Mouse (Mus musculus) limb, embryonic 14.5 days (tissue): ENCODE measurements at regions not wholly inside any gene's neighbourhood (a gene's known extent, or its start where the extent isn't known, plus 50 kb on each side); places are given as distances from the start of the nearest gene placed in this dataset.

Experiments
- ATAC-seq: fragments of 200-750 bp; cut with Nextera tagmentation; 2 replicates; pipeline ENCODE4 v1.8.0; 2017; ENCODE audit warnings: low read depth, moderate number of reproducible peaks, moderate TSS enrichment; ENCODE audit not compliant: low FRiP score
- DNase-seq: peaks from one replicate; pipeline ENCODE4 v3.0.0-alpha.2; 2015; ENCODE audit warnings: low spot score
- H3K27ac ChIP-seq: fragments of 300-500 bp; sonication (generic); replicated peaks from 2 replicates; pipeline ENCODE4 v1.5.1; 2014; ENCODE audit warnings: low read depth, mild to moderate bottlenecking, low read length, moderate library complexity, mixed read lengths
- H3K27me3 ChIP-seq: fragments of 300-500 bp; sonication (generic); 2 replicates; pipeline ENCODE4 v1.6.1; 2014; ENCODE audit warnings: low read length, mixed read lengths; ENCODE audit not compliant: control insufficient read depth, insufficient read depth
- H3K36me3 ChIP-seq: fragments of 300-500 bp; sonication (generic); 2 replicates; pipeline ENCODE4 v1.6.1; 2014; ENCODE audit warnings: mild to moderate bottlenecking, low read length, moderate library complexity, mixed read lengths; ENCODE audit not compliant: control insufficient read depth, insufficient read depth
- H3K4me1 ChIP-seq: fragments of 300-500 bp; sonication (generic); 2 replicates; pipeline ENCODE4 v1.6.1; 2014; ENCODE audit warnings: antibody characterized with exemption, low read length, mixed read lengths; ENCODE audit not compliant: control insufficient read depth, insufficient read depth
- H3K4me2 ChIP-seq: fragments of 300-500 bp; sonication (generic); replicated peaks from 2 replicates; pipeline ENCODE4 v1.6.1; 2014; ENCODE audit warnings: low read depth, mild to moderate bottlenecking, low read length, moderate library complexity; ENCODE audit not compliant: severe bottlenecking
- H3K4me3 ChIP-seq: fragments of 300-500 bp; sonication (generic); replicated peaks from 2 replicates; pipeline ENCODE4 v1.5.1; 2014; ENCODE audit warnings: low read length
- H3K9ac ChIP-seq: fragments of 300-500 bp; sonication (generic); 2 replicates; pipeline ENCODE4 v1.6.1; 2014; ENCODE audit warnings: mild to moderate bottlenecking, low read depth, low read length, moderate library complexity; ENCODE audit not compliant: severe bottlenecking
- H3K9me3 ChIP-seq: fragments of 300-500 bp; sonication (generic); 2 replicates; pipeline ENCODE4 v1.6.1; 2016; ENCODE audit warnings: low read length; ENCODE audit not compliant: control insufficient read depth
- POLR2A ChIP-seq: fragments of 200-500 bp; IDR thresholded peaks from 2 replicates; pipeline ENCODE4 v1.8.0; 2012; ENCODE audit warnings: inconsistent platforms, mild to moderate bottlenecking, moderate library complexity, borderline replicate concordance; ENCODE audit not compliant: insufficient read depth, insufficient read length; ENCODE audit errors: extremely low read depth
- WGBS: fragments of 180-500 bp; shearing (Covaris S2); extraction: QIAGEN DNeasy Blood & Tissue Kit; methylation state at CpG from one replicate; pipeline ENCODE4 v1.1.7; 2014; 5-methylcytosine and 5-hydroxymethylcytosine counted together

DNA sequence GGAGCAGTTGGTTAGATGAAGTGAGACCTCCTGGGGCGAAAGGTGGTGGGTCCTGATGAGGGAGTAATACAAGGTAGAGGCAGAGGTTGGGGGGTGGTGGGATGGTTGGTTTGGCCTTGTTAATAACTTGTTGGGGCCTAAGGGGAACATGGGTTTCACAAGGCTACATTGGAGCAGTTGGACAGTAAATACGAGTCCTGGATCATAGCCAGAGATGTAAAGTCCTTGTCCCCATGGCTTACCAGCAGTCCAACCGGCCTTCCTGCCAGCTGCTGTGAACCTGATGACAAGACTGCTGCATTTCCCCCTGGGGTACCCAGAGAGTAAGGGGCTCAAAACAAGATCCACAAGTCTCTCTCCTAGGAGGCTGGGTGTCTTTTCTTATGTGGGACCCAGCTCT, 52.0 kb upstream of the Fzd7 start:
- H3K4me2 ChIP-seq = no peak overlapping the region
- no peak overlapping the region for H3K27ac ChIP-seq
- ATAC-seq (no peak), DNase-seq (no peak)
- H3K27me3 ChIP-seq = no peaks in the 10 kb centered on the region
- H3K9ac ChIP-seq = no peak overlapping the region
- TF ChIP-seq POLR2A = no peak
- no peak overlapping the region for H3K4me3 ChIP-seq
- H3K9me3 ChIP-seq = no peaks in the 10 kb centered on the region
- H3K4me1 ChIP-seq = no peaks in the 10 kb centered on the region
- 70% methylated on average over 3 of the region's 3 CpGs for WGBS
- no peaks in the 10 kb centered on the region for H3K36me3 ChIP-seq

DNA sequence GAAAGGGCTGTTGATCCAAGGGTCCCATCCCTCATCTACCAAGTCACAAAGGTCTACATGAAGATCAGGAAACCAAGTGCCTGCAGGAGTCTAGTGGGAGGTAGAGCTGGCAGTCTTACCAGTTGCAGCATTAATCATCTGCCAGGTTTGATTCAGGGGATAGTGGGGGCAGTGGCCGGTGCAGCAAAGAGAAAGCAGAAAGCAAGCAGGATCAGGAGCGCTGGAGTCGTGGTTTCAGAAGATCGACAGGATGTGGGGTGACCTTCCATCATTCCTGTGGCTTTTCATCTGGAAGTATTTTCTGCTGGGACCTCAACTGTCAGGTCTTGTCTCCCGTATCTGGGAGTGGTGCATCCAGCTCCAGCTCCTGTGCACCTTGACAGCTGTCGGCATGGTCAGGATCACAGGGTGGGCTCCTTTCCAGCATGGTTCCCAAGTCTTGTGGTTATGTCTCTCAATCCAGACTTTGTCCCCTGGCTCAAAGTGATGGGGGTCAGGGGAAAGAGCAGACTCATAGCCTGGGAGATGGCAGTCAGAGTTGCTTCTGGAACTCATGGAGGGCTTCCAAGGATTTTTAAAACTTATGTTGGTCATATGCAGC, 51.2 kb upstream of the Fzd7 start:
- DNase-seq (no peak), ATAC-seq (no peak)
- H3K9ac ChIP-seq = no peak overlapping the region
- WGBS = 87% methylated on average over 6 of the region's 6 CpGs
- no peaks in the 10 kb centered on the region for H3K27me3 ChIP-seq
- no peaks in the 10 kb centered on the region for H3K36me3 ChIP-seq
- no peak overlapping the region for H3K27ac ChIP-seq
- no peak overlapping the region for H3K4me3 ChIP-seq
- no peak for TF ChIP-seq POLR2A
- H3K9me3 ChIP-seq = no peaks in the 10 kb centered on the region
- no peaks in the 10 kb centered on the region for H3K4me1 ChIP-seq
- no peak overlapping the region for H3K4me2 ChIP-seq
